Mouse (Mus musculus) megakaryocyte progenitor cell, adult 5-6 weeks (primary cell): Measurements from ENCODE around the gene H2-Q10. TPM values are rescaled to one million over a fixed set of nuclear protein-coding genes. Genes with fewer than 3 reads are reported as not detected.
"Not testable (repeated sequence)": the region's sequence is repeated elsewhere in the genome, so short reads cannot be mapped to it uniquely, and the experiment has no call there.

Source experiments
- ATAC-seq: replicated peaks from 2 replicates; pipeline ENCODE4 v1.8.0; 2016; ENCODE audit warnings: mild to moderate bottlenecking, moderate TSS enrichment, inconsistent platforms; ENCODE audit not compliant: poor library complexity
- total RNA-seq, 2 experiments: library from RNA; stranded (forward) in 1 of 2; stranded (reverse) in 1 of 2; fragments of 157-497, 149-512 nt in 1 of 2; fragments of 200-1000 nt in 1 of 2; gene quantifications; 2 replicates each; pipeline versions ENCODE4 v1.2.3 to v1.2.4; 2015 to 2017

H2-Q10 gene
- total RNA-seq, 2 experiments from 2014 or later = 0.64 to 0.71 TPM

- not testable (repeated sequence) for ATAC-seq
Observed at GRCm38 (mm10) chr17:35444510-35444909, 25.4 kb upstream of the H2-Q10 start.

- not testable (repeated sequence) for ATAC-seq
Observed at GRCm38 (mm10) chr17:35458247-35458646, 11.6 kb upstream of the H2-Q10 start.

- ATAC-seq = peak; percentile 88
Observed at GRCm38 (mm10) chr17:35460513-35461341, 9.2 kb upstream of the H2-Q10 start.

- ATAC-seq = peak; percentile 54; the same call in 1 of the 2 replicates
Observed at GRCm38 (mm10) chr17:35465651-35466050, 4.2 kb upstream of the H2-Q10 start.

- not testable (repeated sequence) for ATAC-seq
Observed at GRCm38 (mm10) chr17:35468936-35469335, 953 bp upstream of the H2-Q10 start.

- ATAC-seq = peak; percentile 87
Observed at GRCm38 (mm10) chr17:35484066-35484465, 14.2 kb downstream of the H2-Q10 start.

- no peak for ATAC-seq
Observed at GRCm38 (mm10) chr17:35485702-35486101, 15.8 kb downstream of the H2-Q10 start.

GRCm38 (mm10) chr17:35486726-35487125 lies 16.8 kb downstream of the H2-Q10 start:
- ATAC-seq = no peak

- ATAC-seq = no peak
Observed at GRCm38 (mm10) chr17:35488041-35488440, 18.2 kb downstream of the H2-Q10 start.

- ATAC-seq = no peak
Observed at GRCm38 (mm10) chr17:35490320-35490719, 20.4 kb downstream of the H2-Q10 start.

GRCm38 (mm10) chr17:35497124-35497523 lies 27.2 kb downstream of the H2-Q10 start:
- no peak for ATAC-seq

- ATAC-seq = no peak
Observed at GRCm38 (mm10) chr17:35502226-35502625, 32.3 kb downstream of the H2-Q10 start.

GRCm38 (mm10) chr17:35502762-35503161 lies 32.9 kb downstream of the H2-Q10 start:
- ATAC-seq = no peak

- no peak for ATAC-seq
Observed at GRCm38 (mm10) chr17:35503849-35504248, 34.0 kb downstream of the H2-Q10 start.

GRCm38 (mm10) chr17:35504628-35505481 lies 35.0 kb downstream of the H2-Q10 start:
- no peak for ATAC-seq

GRCm38 (mm10) chr17:35505776-35506175 lies 35.9 kb downstream of the H2-Q10 start, which contains the start of gene Pou5f1:
Gene Pou5f1 (plus strand): TSS chr17:35506018.
- no peak for ATAC-seq

- ATAC-seq = no peak
Observed at GRCm38 (mm10) chr17:35506881-35507280, 37.0 kb downstream of the H2-Q10 start.

GRCm38 (mm10) chr17:35507556-35508260 lies 37.8 kb downstream of the H2-Q10 start:
- no peak for ATAC-seq

GRCm38 (mm10) chr17:35508279-35508678 lies 38.4 kb downstream of the H2-Q10 start:
- not testable (repeated sequence) for ATAC-seq

- ATAC-seq = peak; percentile 79
Observed at GRCm38 (mm10) chr17:35509284-35509683, 39.4 kb downstream of the H2-Q10 start.
